Mouse (Mus musculus): Measurements from ENCODE around the gene Inhbc.

DNA sequence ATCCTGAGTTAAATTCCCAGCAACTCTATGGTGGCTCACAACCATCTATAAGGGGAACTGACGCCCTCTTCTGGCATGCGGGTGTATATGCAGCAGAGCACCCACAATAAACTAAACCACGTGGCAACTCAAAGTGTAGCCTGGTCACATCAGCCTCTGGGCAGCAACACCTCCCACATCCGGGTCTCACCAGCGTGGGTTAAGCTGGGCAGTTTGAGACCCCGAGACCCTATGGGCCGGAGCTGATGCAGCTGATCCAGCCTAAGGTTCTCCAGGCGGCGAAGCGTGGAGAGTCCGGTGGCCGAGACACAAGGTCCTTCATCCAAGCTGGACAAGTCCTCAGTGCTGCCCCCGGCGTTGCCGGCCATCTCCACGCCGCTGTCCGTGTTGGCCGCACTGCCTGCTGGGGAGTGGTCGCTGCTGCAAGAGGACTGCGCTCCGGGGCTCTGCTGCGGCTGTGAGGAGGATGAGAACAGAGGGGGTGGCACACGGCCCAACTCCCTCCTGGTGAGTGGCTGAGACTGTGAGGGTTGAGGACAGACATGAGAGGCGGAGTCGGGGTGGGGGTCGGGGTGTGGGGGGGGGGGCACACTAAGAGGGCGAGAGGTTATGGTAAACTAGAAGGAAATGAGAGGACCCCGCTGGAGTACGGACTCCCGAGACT lies 37.9 kb downstream of the Inhbc start:
- TF ChIP-seq POLR2A (IDR thresholded peaks at IDR 0.05; ENCODE audit: low read depth, low read length) (no peak), CTCF (IDR thresholded peaks at IDR 0.05; ENCODE audit: extremely low read depth, insufficient read depth, insufficient read length, insufficient replicate concordance) (no peak)
